Mouse (Mus musculus) MEL (cell line): Measurements from ENCODE around the gene Zfp609. TPM values are rescaled to one million over a fixed set of nuclear protein-coding genes. Genes with fewer than 3 reads are reported as not detected.

Experiments used
- DNase-seq: peaks from one replicate; pipeline ENCODE4 v3.0.0; 2011; ENCODE audit warnings: low read depth, low spot score
- H3K27ac ChIP-seq: 2 replicates; pipeline ENCODE4 v1.5.1; 2012; ENCODE audit warnings: low read depth, mild to moderate bottlenecking, control low read depth, low read length, moderate library complexity; ENCODE audit not compliant: control insufficient read depth
- H3K27me3 ChIP-seq, 2 experiments: fragments of 150-350 bp in 1 of 2; sonication (generic) in 1 of 2; 2 replicates each; pipeline ENCODE4 v1.6.1; 2012; ENCODE audit warnings: low read length in 2 of 2, mild to moderate bottlenecking in 2 of 2, improper control_type of control experiment in 1 of 2, moderate library complexity in 1 of 2; ENCODE audit not compliant: insufficient read depth in 2 of 2, control insufficient read depth in 1 of 2
- H3K36me3 ChIP-seq, 2 experiments: 2 replicates each; pipeline ENCODE4 v1.6.1; 2012 to 2014; ENCODE audit warnings: low read length in 2 of 2, improper control_type of control experiment in 1 of 2, inconsistent platforms in 1 of 2, mild to moderate bottlenecking in 1 of 2; ENCODE audit not compliant: insufficient read depth in 2 of 2, control insufficient read depth in 1 of 2
- H3K4me1 ChIP-seq, 2 experiments: fragments of 150-350 bp in 1 of 2; sonication (generic) in 1 of 2; 2 replicates each; pipeline ENCODE4 v1.6.1; 2012; ENCODE audit warnings: low read length in 2 of 2, improper control_type of control experiment in 1 of 2, mild to moderate bottlenecking in 1 of 2; ENCODE audit not compliant: insufficient read depth in 2 of 2, control insufficient read depth in 1 of 2
- H3K4me3 ChIP-seq, 2 experiments: fragments of 150-350 bp in 1 of 2; sonication (generic) in 1 of 2; 2 replicates each; pipeline ENCODE4 v1.5.1; 2012; ENCODE audit warnings: low read depth in 2 of 2, low read length in 2 of 2, mild to moderate bottlenecking in 2 of 2, moderate library complexity in 2 of 2, control low read depth in 1 of 2, improper control_type of control experiment in 1 of 2; ENCODE audit not compliant: control insufficient read depth in 1 of 2, insufficient read depth in 1 of 2
- H3K79me2 ChIP-seq: 2 replicates; pipeline ENCODE4 v1.6.1; 2012; ENCODE audit warnings: mild to moderate bottlenecking, low read length, moderate library complexity; ENCODE audit not compliant: control insufficient read depth, poor library complexity, insufficient read depth
- H3K9ac ChIP-seq: 2 replicates; pipeline ENCODE4 v1.6.1; 2012; ENCODE audit warnings: low read depth, mild to moderate bottlenecking, control low read depth, low read length, moderate library complexity; ENCODE audit not compliant: control insufficient read depth, poor library complexity, severe bottlenecking
- H3K9me3 ChIP-seq: fragments of 150-350 bp; sonication (generic); replicated peaks from 2 replicates; pipeline ENCODE4 v1.6.1; 2012; ENCODE audit warnings: mild to moderate bottlenecking, low read length, improper control_type of control experiment, moderate library complexity; ENCODE audit not compliant: insufficient read depth
- CHD1 ChIP-seq: IDR thresholded peaks from 2 replicates; pipeline ENCODE4 v1.6.1; 2012; ENCODE audit warnings: low read depth, mild to moderate bottlenecking, inconsistent platforms, low read length, improper control_type of control experiment
- CTCF ChIP-seq, 3 experiments: IDR thresholded peaks in 2 of 3; conservative IDR thresholded peaks in 1 of 3; 2 replicates each; pipeline ENCODE4 v1.5.1; 2011 to 2012; ENCODE audit warnings: low read length in 3 of 3, low read depth in 2 of 3, mild to moderate bottlenecking in 2 of 3, improper control_type of control experiment in 1 of 3, inconsistent platforms in 1 of 3, mixed read lengths in 1 of 3, moderate library complexity in 1 of 3; ENCODE audit not compliant: control insufficient read depth in 1 of 3, insufficient read depth in 1 of 3, poor library complexity in 1 of 3, severe bottlenecking in 1 of 3
- E2F4 ChIP-seq: IDR thresholded peaks from 2 replicates; pipeline ENCODE4 v1.6.1; 2011; ENCODE audit warnings: low read depth, low read length, improper control_type of control experiment, borderline replicate concordance
- ELF1 ChIP-seq: IDR thresholded peaks from 2 replicates; pipeline ENCODE4 v1.6.1; 2014; ENCODE audit warnings: low read depth, mild to moderate bottlenecking, inconsistent platforms, low read length, improper control_type of control experiment, moderate library complexity
- GABPA ChIP-seq: IDR thresholded peaks from 2 replicates; pipeline ENCODE4 v1.6.1; 2012; ENCODE audit warnings: low read depth, mild to moderate bottlenecking, inconsistent platforms, low read length, improper control_type of control experiment, moderate library complexity
- JUND ChIP-seq: IDR thresholded peaks from 2 replicates; pipeline ENCODE4 v1.6.1; 2011; ENCODE audit warnings: low read depth, mild to moderate bottlenecking, improper control_type of control experiment, low read length
- MAFK ChIP-seq: IDR thresholded peaks from 2 replicates; pipeline ENCODE4 v1.6.1; 2011; ENCODE audit warnings: low read depth, mild to moderate bottlenecking, low read length, improper control_type of control experiment, borderline replicate concordance
- MAZ ChIP-seq: IDR thresholded peaks from 2 replicates; pipeline ENCODE4 v1.6.1; 2012; ENCODE audit warnings: low read depth, mild to moderate bottlenecking, inconsistent platforms, low read length, improper control_type of control experiment
- MEF2A ChIP-seq: IDR thresholded peaks from 2 replicates; pipeline ENCODE4 v1.6.1; 2014; ENCODE audit warnings: low read depth, mild to moderate bottlenecking, inconsistent platforms, low read length, improper control_type of control experiment; ENCODE audit not compliant: poor library complexity, insufficient replicate concordance, severe bottlenecking; ENCODE audit errors: extremely low read depth
- MXI1 ChIP-seq: IDR thresholded peaks from 2 replicates; pipeline ENCODE4 v1.6.1; 2011; ENCODE audit warnings: mild to moderate bottlenecking, low read depth, low read length, improper control_type of control experiment
- MYB ChIP-seq: IDR thresholded peaks from 2 replicates; pipeline ENCODE4 v1.6.1; 2011; ENCODE audit warnings: mild to moderate bottlenecking, low read depth, low read length, improper control_type of control experiment
- NELFE ChIP-seq: IDR thresholded peaks from 2 replicates; pipeline ENCODE4 v1.6.1; 2011; ENCODE audit warnings: low read depth, low read length, improper control_type of control experiment
- POLR2A ChIP-seq, 2 experiments: IDR thresholded peaks; 2 replicates each; pipeline ENCODE4 v1.6.1; 2011 to 2012; ENCODE audit warnings: low read length in 2 of 2, mild to moderate bottlenecking in 2 of 2, control low read depth in 1 of 2, improper control_type of control experiment in 1 of 2, low read depth in 1 of 2, moderate library complexity in 1 of 2; ENCODE audit not compliant: control insufficient read depth in 1 of 2, insufficient read depth in 1 of 2, poor library complexity in 1 of 2
- RCOR1 ChIP-seq: IDR thresholded peaks from 2 replicates; pipeline ENCODE4 v1.6.1; 2012; ENCODE audit warnings: low read depth, mild to moderate bottlenecking, inconsistent platforms, low read length, improper control_type of control experiment
- TAL1 ChIP-seq: IDR thresholded peaks from 2 replicates; pipeline ENCODE4 v1.6.1; 2012; ENCODE audit warnings: mild to moderate bottlenecking, inconsistent platforms, low read length, moderate library complexity, mixed read lengths
- TBP ChIP-seq: IDR thresholded peaks from 2 replicates; pipeline ENCODE4 v1.8.0; 2011; ENCODE audit warnings: low read depth, low read length, improper control_type of control experiment
- USF1 ChIP-seq: IDR thresholded peaks from 2 replicates; pipeline ENCODE4 v1.6.1; 2014; ENCODE audit warnings: low read depth, mild to moderate bottlenecking, inconsistent platforms, low read length, improper control_type of control experiment, moderate library complexity
- ZC3H11A ChIP-seq: IDR thresholded peaks from 2 replicates; pipeline ENCODE4 v1.6.1; 2012; ENCODE audit warnings: low read depth, mild to moderate bottlenecking, inconsistent platforms, low read length, improper control_type of control experiment
- ZKSCAN1 ChIP-seq: IDR thresholded peaks from 2 replicates; pipeline ENCODE4 v1.6.1; 2012; ENCODE audit warnings: low read depth, mild to moderate bottlenecking, inconsistent platforms, low read length, improper control_type of control experiment, moderate library complexity
- ZMIZ1 ChIP-seq: IDR thresholded peaks from 2 replicates; pipeline ENCODE4 v1.6.1; 2012; ENCODE audit warnings: low read depth, mild to moderate bottlenecking, inconsistent platforms, low read length, improper control_type of control experiment, moderate library complexity
- polyA plus RNA-seq, 2 experiments: library from polyadenylated mRNA; stranded (reverse) in 1 of 2; unstranded in 1 of 2; fragments of >175 nt in 1 of 2; fragments of >200 nt in 1 of 2; gene quantifications; 2 replicates each; pipeline versions ENCODE4 v1.2.1 to v1.2.4; 2012; ENCODE audit warnings: low replicate concordance in 2 of 2, low read depth in 1 of 2; ENCODE audit not compliant: insufficient read length in 2 of 2, insufficient read depth in 1 of 2, missing spikeins in 1 of 2
- total RNA-seq: library from RNA; depleted of rRNA; stranded (reverse); fragments of 300-350 nt; gene quantifications from 2 replicates; pipeline ENCODE4 v1.2.3, GENCODE M21; 2012

Gene Zfp609
- total and polyA plus RNA-seq, 3 experiments: 2.9 to 26.5 TPM; not detected in 1

- Histone ChIP-seq H3K9ac (no peak overlapping the region), H3K79me2 (peaks cover 9% of the 10 kb centered on the region; the same call in 1 of the 2 replicates), H3K4me3 (no peak overlapping the region), H3K27ac (no peak overlapping the region), H3K36me3 (no peaks in the 10 kb centered on the region; a peak in 2 of 4 replicates), H3K27me3 (no peaks in the 10 kb centered on the region), H3K4me1 (no peaks in the 10 kb centered on the region), H3K9me3 (no peaks in the 10 kb centered on the region)
- DNase-seq: no peak
- TF ChIP-seq GABPA: no peak
- TF ChIP-seq TAL1: no peak
- TF ChIP-seq POLR2A (IDR thresholded peaks at IDR 0.05; ENCODE audit: control insufficient read depth in 1 of 2, insufficient read depth in 1 of 2, low read depth in 1 of 2, low read length in 2 of 2, poor library complexity in 1 of 2): no peak
- no peak for TF ChIP-seq MAZ
- TF ChIP-seq ZMIZ1: no peak
- no peak for TF ChIP-seq MXI1
- no peak for TF ChIP-seq E2F4
- no peak for TF ChIP-seq CHD1
- TF ChIP-seq NELFE: no peak
- TF ChIP-seq RCOR1: no peak
- no peak for TF ChIP-seq ELF1
- no peak for TF ChIP-seq CTCF (IDR thresholded peaks at IDR 0.05 in 2 of 3, conservative IDR thresholded peaks at IDR 0.05 in 1 of 3; ENCODE audit: control insufficient read depth in 1 of 3, insufficient read depth in 1 of 3, low read depth in 2 of 3, low read length in 3 of 3, poor library complexity in 1 of 3, severe bottlenecking in 1 of 3)
- TF ChIP-seq ZC3H11A: no peak
- TF ChIP-seq JUND: no peak
- no peak for TF ChIP-seq MAFK
- no peak for TF ChIP-seq TBP
- no peak for TF ChIP-seq ZKSCAN1
- TF ChIP-seq USF1: no peak
- no peak for TF ChIP-seq MYB
- no peak for TF ChIP-seq MEF2A
These were observed 75.5 kb downstream of the Zfp609 start for GRCm38 (mm10) chr9:65751906-65752305.

GRCm38 (mm10) chr9:65748102-65748501 lies 79.3 kb downstream of the Zfp609 start:
- no peaks in the 10 kb centered on the region for H3K9me3 ChIP-seq
- no peak overlapping the region for H3K9ac ChIP-seq
- peaks cover 0 to 3% of the 10 kb centered on the region in 2 experiments; a peak in 2 of 4 replicates for H3K36me3 ChIP-seq
- no peak for DNase-seq
- peaks cover 2 to 9% of the 10 kb centered on the region in 2 experiments; a peak in 3 of 4 replicates for H3K4me1 ChIP-seq
- H3K79me2 ChIP-seq: peaks cover 5% of the 10 kb centered on the region; the same call in 1 of the 2 replicates
- no peak overlapping the region for H3K4me3 ChIP-seq
- no peak overlapping the region for H3K27ac ChIP-seq
- TF ChIP-seq ZC3H11A: no peak
- H3K27me3 ChIP-seq: no peaks in the 10 kb centered on the region
